Mouse (Mus musculus): ENCODE measurements around the gene Slc35e3. TPM values are rescaled to one million over a fixed set of nuclear protein-coding genes. Genes with fewer than 3 reads are reported as not detected.
"Not testable (repeated sequence)": the region's sequence is repeated elsewhere in the genome, so short reads cannot be mapped to it uniquely, and the experiment has no call there.

Gene Slc35e3
- total RNA-seq, 4 experiments from 2014 or later: 29.2 to 31.7 (median 30.3) TPM

DNA sequence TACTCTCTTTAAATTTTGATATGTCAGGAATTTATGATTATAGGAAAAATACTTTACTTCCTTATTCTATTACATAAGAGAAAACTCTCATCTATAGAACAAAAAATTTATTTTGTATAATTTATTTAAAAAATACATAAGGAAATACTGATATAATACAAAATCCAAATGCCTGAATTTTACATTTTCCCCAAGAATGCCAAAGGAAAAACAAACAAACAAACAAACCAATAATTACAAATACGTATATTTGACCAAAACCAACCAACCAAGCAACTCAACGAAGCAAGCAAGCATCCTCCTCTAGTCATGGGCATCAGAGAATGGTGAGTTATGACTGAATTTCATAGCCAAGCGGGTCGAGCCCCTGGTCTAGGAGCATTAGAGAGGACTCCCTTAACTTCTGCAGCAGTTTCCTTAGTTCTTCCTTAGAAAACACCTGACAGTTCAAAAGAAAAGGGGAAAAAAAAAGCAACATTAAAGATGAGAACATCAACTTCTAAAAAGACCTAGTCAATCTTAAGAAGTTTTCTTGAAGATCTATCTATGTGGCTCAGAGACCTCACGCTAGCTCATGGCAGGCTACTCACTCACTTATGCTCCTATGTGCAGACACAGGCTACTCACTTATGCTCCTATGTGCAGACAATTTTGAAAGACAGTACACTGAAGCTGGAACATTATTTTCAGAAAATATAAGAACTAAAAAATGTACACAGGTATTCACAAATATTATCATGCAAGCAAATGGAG lies 4.5 kb upstream of the Slc35e3 start:
- DNase-seq (ENCODE audit: low spot score in 2 of 2): no peak

DNA sequence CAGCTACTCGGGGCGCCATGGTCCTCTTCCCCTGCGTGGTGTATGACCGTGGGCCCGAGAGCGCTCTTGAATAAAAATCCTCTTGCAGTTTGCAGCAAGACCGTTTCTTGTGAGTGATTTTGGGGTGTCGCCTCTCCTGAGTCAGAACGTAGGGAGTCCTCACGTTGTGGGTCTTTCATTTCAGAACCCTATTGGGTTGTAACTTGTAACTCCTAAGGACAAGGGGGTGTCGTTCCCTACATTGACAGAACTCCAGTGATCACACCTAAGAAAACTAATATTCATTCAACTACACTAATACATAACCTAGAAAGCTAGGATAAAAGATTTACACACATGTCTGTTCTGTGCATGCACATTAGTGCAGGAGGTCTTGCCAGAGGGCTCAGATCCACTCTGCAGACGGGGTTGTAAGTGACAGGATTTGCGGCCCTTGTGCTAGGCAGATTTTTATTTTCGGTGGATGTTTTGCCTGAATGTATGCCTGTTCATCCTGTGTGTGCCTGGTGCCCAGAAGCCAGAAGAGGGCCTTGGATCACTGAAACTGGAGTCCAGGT lies 3.7 kb upstream of the Slc35e3 start:
- no peak for DNase-seq (ENCODE audit: low spot score in 2 of 2)

DNA sequence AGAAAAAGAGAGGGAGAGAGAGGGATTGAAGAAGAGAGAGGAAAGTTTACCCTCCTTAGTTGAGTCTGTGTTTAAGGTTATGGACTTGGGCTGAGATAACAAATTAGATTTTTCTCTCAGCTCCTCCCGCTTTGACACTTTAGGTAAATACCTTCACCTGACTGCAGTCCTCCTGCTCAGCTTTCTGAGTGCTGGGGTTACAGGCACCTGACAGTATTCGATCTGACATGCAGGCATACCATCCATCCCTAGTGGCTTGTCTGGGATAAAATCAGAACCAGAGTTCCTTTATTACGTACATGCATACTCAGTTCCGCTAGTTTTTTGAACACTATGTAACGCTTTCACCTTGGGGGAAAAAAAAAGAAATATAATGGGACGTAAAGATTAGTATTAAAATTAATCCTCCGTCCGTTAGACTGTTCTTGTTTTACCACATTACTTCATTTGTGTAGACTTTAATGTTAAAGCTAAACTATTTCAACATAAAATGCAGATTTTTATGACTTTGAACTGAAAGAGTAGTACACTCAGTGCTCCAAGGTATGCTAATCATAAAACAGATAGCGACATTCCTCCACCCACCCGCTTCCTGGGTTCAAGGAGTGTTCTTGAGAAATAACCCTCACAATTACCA lies 3.0 kb upstream of the Slc35e3 start:
- no peak for DNase-seq (ENCODE audit: low spot score in 2 of 2)

DNA sequence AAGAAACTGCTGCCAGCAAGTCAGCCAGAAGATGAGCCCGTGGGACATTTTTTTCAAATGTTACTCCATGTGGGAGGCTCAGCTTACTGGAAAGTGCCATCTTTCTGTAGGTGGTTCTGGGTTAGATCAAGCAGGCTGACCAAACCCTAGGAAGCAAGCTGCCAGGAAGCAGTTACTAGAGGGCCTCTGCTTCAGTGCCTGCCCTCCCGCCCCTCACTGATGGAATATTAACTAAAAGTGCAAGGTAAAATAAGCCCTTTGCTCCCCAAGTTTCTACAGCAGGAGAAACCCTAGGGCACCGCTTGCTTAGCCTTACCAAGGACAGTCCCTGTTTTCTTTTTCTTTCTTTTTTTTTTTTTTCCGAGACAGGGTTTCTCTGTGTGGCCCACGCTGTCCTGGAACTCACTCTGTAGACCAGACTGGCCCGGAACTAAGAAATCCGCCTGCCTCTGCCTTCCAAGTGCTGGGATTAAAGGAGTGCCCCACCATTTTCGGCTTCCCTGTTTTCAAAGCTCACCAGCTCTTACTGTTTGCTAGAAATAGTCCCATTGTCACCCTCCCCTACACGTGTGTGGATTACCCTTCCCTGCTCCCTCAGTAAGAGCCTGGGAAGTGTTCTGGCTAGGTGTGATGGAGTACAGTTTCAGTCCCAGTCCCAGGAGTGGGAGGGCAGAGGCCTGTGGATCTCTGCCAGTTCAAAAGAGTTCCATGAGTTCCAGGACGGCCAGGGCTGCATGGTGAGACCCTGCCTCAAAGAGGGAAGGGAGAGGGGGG lies 2.3 kb upstream of the Slc35e3 start:
- DNase-seq (ENCODE audit: low spot score in 2 of 2): no peak

DNA sequence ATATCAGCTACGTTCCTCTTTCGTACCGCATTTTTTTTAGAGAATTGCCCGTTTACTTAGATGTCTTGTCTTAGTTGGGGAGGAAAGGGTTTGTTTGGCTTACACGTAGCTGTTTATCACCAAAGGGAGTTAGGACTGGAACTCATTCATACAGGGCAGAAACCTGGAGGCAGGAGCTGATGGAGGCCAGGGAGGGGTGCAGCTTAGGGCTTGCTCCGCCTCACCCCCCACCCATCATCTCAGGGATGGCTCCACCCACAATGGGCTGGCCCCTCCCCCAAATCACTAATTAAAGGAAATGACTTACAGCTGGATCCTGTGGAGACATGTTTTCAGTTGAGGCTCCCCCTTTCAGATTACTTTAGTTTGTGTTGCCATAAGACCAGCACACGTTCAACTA lies 1.5 kb upstream of the Slc35e3 start:
- DNase-seq (ENCODE audit: low spot score in 2 of 2): no peak

DNA sequence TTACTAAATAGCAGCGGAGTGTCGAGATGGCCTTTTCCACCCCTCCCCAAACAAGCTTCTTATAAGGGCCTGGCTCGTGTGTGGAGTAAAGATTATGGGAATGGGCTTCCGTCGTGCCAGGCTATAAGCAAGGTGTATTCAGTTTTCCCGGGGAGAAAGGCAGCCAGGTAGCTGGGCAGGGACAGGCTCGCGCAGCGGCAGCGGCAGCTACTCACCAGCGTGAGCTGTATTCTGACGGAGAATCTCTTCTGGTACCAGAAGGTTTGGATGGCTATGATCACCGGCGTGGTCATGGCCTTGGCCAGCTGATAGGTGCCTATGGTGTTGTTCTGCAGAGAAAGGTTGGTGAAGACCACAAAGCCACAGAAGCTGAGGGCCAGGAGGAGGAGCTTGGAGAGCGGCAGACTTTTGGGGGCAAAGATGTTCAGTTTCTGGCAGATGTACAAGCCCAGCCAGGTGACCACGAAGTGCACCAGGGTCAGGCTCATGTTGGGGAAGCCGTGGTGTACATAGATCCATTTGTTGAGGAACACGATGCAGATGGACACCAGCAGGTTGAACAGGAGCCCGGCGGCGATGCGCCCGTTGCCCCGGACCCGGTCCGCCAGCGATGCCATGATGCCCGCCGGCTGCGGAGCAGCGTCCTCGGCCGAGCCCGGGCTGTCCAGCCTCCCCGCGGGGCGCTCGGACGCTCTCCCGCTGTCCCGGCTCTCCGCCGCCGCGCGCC lies 432 bp downstream of the Slc35e3 start:
- DNase-seq (ENCODE audit: low spot score in 2 of 2): peak in 1 of 2 experiments; percentile 16

DNA sequence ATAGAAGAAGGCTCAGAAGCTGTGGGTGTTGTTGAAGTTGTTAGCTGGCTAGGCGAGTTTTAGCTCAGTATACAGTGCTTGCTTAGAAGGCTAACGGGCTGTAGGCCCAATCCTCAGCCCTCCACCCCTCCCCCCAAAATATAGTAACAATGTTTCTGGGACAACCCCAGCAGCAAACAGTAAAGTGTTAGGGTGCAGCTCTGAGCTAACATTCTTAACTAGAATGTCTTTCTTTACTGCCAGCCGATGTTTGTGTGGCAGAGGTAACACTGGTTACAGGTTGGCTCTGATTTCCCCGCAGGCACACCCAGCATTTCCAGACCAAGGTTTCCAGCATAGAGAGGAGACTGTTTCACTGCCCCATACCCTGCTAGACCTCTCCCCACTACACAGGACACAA lies 2.2 kb downstream of the Slc35e3 start:
- no peak for DNase-seq (ENCODE audit: low spot score in 2 of 2)

DNA sequence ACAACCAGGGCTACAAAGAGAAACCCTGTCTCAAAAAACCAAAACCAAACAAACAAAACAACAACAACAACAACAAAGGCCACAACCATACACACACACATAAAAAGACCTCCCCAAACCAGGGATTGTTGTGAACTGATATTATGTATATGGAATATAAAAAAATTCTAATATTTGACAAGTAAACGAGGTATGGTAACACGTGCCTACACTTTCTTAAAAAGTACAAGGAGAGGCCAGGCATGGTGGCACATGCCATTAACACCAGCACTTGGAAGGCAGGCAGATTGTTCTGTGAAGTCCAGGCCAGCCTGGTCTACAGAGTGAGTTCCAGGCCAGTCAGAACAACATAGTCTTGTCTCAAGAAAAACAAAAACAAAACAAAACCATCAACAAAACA lies 3.0 kb downstream of the Slc35e3 start:
- DNase-seq (ENCODE audit: low spot score in 2 of 2): no peak

DNA sequence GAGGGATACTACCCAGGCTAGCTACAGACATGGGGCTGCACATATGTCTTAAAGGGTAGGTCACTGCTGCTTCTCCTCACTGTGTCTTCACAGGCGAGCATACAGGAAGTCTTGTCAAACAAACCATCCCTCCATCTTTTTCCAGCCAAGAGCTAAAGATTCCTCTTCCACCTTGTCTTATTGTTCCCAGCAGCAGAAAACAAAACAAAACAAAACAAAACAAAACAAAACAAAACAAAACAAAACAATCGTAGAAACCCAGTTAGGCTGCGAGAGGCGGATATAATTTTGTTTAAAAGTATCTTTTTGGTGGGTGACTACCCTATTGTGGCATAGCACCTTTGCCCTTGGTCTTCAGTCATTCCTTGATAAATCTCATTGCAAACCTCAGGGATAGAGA lies 3.5 kb downstream of the Slc35e3 start:
- no peak for DNase-seq (ENCODE audit: low spot score in 2 of 2)

DNA sequence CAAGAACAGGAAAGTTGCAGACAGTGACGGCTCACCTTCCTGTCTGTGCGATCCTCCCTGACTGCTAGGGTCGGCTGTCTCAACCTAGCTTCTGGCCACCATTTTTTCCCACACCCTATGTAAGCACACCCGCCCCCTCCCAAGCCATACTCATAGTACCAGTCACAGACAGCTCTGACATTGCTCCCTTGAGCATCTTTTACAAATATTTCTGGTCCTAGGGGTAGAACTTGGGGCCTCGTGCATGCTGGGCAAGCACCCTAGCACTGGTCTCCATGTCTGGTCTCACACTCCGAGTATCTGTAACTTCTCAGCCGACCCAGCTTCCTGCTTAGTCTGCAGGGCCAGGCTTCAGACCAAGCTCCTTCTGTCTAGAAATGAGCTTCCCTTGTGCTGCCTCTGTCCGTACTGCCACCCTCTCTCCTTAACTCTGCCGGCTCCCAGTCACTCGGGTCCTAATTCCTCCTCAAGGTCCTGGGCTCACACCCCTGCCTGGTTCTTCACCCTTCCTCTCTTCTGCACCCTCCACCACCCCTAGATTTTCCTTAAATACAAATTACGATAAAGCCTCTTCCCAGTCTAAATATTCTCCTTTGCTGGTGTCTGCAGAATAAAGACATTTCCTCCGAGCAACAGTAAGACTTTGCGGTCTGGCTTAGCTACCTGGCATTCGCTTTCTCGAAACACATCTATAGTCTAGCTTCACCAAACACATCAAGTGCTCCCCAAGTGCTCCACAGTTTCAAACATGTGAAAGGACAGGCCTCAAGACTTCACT lies 4.3 kb downstream of the Slc35e3 start:
- DNase-seq (ENCODE audit: low spot score in 2 of 2): no peak

DNA sequence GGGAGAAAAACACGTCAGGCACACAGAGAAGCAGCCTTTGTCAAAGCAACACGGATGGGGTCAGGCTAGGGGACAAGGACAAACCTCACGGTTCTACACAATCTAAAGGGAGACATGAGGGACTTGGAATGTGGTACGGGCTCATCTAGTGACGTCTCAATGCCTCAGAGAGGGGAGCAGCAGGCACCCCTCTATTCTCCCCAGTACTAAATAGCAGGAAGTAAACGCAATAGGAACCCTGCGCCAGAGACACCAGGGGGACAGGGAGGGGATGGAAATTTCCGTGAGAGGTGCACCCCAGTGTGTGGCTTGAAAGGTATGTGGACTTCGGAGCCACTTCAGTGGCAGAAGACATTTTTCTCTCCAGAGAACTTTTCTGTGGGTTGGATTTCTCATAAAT lies 5.2 kb downstream of the Slc35e3 start:
- no peak for DNase-seq (ENCODE audit: low spot score in 2 of 2)

DNA sequence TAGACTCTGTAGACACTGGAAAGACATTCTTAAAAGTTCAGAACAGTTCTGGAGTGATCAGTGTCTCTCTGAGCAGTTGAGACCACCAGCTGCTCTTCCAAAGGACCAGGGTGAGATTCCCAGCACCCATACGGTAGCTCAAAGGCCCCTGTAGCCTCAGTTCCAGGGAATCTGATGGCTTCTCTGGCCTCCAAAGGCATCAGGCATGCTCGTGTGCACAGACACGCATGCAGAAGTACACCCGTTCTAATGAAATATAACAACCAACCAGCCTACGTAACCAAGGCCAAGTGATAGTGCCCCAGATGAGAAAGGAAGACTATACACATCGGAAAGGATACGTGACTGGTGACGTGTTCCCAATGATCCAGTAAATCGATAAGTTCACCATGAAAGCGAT lies 6.0 kb downstream of the Slc35e3 start:
- DNase-seq (ENCODE audit: low spot score in 2 of 2): no peak

DNA sequence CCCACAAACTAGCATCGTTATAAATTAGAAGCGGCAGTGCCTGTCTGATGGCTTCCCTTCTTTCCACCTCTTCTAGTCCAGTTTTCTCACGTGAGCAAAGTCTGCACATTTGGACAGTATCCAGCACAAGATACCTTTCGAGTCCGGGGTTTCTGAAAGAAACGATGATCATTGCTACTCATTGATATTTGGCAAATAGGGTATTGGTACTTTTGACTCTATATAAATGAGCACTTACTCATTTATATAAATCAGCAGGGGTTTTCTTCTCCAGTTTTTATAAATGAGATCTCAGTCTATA lies 6.6 kb downstream of the Slc35e3 start:
- no peak for DNase-seq (ENCODE audit: low spot score in 2 of 2)

DNA sequence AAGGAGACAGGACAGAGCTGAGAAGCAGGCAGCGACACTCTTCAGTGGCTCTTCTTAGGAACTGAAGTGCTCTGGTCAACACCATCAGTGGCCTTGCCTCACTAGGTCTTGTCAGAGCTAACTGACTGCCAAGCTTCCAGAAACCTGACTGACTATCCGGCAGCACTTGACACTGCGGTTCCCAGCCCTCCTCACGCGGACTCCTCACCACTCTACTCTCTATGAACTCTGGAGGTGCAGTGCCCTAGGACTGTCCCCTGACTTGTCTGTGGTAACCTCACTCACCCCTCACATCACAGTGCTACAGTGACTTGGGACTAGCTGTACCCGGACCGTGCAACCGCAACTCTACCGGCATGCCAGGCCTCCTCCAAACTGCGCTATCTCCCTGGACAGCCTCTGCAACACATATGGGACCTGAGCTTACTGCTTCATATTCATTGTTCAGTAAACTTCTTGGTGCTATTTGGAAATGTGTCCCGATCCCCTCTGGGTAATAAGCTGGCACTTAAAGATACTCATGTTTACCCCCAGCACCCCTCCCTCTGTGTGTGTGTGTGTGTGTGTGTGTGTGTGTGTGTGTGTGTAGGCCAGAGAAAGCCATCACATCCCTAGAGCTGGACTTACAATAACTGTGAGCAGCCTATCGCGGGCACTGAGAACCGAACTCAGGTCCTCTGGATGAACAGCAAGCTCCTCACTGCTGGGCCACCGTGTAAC lies 7.1 kb downstream of the Slc35e3 start:
- DNase-seq (ENCODE audit: low spot score in 2 of 2): no peak

DNA sequence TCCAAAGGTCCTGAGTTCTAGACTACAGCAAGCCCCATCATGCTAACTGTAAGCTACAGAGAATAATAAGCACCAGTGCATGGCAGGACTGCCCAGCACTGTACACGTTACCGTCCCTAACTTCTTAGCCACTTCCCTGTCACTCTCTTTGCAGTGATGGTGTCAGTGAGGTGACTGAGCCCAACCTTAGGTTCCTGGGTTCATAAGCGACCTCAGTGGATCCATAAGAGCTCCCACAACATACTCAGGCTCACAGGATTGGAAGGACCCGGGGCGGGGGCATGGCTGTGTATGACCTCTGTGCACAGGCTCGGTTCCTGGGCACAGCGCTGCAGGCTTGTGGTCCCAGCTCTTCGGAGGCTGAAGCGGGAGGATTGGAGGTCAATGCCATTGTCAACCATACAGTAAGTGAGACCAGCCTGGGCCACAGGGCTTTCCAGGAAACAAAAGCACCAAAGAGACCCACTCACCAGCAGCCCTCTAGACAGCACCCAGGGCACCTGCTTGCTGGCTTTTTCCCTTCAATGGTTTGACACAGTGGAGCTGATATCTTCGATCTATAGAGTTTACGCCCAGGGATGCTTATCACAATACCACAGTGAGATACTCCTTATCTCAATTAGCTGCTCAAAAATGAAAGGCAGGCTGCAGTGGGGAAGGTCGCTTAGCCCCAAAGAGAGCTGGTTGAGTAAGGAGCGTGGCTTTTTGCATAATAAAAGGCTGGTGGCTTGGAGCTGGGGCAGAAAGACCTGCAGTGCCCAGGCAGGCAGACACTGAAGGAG lies 7.8 kb downstream of the Slc35e3 start:
- no peak for DNase-seq (ENCODE audit: low spot score in 2 of 2)

DNA sequence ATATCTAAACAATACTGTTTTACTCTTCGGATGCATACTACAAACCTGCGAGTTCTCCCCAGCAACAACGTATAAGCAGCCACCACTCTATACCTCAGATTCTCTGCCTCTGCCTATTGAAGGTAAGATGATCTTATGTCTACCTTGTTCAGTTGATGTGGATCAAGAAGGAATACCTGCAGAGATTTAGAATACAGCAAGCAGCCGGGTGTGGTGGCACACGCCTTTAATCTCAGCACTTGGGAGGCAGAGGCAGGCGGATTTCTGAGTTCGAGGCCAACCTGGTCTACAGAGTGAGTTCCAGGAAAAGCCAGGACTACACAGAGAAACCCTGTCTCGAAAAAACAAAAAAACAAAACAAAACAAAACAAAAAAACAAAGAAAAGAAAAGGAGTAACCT lies 8.7 kb downstream of the Slc35e3 start:
- not testable (repeated sequence) for DNase-seq (ENCODE audit: low spot score in 2 of 2)

DNA sequence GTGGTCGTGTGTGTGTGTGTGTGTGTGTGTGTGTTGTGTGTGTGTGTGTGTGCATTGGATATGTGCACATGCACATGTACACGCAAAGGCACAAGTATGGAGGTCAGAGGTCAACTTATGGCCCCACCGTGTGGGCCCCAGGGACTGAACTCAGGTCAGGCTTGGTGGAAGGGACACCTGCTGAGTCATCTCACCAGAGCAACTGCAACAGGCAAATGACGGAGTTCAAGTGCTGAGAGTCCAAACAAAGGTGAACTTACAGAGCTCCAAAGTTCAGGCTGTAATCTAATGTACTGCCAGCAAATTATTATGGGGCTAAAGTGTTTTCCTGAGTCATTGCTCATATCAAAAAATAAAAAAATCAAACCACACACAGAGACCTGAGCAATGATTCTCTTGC lies 9.1 kb downstream of the Slc35e3 start:
- DNase-seq (ENCODE audit: low spot score in 2 of 2): no peak

DNA sequence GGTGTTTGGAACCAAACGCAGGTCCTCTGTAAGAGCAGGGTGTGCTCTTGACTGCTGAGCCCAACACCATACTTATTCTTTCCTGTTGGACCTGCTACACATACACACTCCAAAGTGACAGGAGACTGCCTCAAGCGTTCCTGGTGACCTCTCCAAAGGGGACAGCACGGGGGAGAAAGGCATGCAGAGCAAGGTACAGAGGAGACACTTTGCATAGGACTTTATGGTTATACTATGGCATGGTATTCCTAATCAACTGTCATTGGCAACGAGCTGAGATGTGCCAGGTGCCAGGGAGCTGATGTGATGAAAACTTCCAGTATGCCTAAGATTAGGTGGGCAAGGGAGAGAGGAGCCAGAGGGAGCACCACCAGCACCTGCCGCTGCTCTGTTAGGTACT lies 9.6 kb downstream of the Slc35e3 start:
- no peak for DNase-seq (ENCODE audit: low spot score in 2 of 2)

DNA sequence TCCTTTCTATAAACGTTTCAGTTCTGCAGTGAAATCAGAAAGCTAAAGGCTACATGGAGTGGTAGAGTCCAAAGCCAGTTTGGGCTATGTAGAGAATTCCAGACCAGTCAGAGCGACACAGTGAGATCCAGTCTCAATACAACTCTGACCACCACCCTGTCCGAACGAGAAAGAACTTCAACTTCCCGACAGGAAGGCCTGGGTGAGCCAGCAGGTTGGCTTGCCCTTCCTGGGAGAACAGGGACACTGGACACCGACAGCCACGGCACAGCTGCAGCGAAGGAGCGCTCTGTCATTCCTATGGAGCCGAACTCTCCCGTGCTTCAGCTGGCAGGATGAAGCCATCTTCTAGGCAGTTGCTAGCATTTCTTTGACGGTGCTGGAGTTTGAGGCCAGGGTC lies 10.8 kb downstream of the Slc35e3 start:
- not testable (repeated sequence) for DNase-seq (ENCODE audit: low spot score in 2 of 2)

Data from left cerebral cortex, adult 8-10 months (tissue).